ENCODE assay signal across 8 mouse cellular contexts in the genomic region with DNA sequence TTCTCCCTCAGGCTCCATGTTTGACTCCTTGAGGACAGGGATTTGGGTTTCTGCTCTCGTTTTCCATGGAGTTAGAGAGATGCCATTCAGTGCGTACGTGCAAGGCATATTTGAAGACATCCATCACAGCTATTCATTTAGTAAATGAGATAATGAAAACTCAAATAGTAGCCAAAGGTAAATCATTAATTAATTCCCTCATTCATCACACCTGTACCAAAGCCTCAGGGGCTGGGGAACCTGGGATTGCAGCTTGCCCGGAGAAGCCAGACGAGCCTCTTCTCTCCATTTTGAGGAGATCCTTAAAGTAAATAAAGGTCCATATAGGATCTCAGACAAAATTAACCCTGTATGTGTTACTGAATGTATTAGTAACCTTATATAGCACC. TPM values are rescaled to one million over a fixed set of nuclear protein-coding genes. Genes with fewer than 3 reads are reported as not detected.
A peak's percentile ranks its signal among the peaks of the same experiment; 100 is the strongest.
DNase-seq lines count a peak whose midpoint lies in the region; ATAC-seq and TF ChIP-seq lines count a peak whose summit lies in the region.

No protein-coding gene starts in this region.

- H3K36me3 ChIP-seq in heart, embryonic 15.5 days, result no peaks in the 10 kb centered on the region
- no peaks in the 10 kb centered on the region for H3K36me3 ChIP-seq in forebrain, embryonic 13.5 days (ENCODE audit: poor library complexity, severe bottlenecking)
- no peaks in the 10 kb centered on the region for H3K36me3 ChIP-seq in myocyte (ENCODE audit: control insufficient read depth, insufficient read depth)

- 15% methylated on average over 5 of the region's 5 CpGs for WGBS in heart, embryonic 15.5 days
- WGBS in forebrain, embryonic 13.5 days, result 7% methylated on average over 5 of the region's 5 CpGs

- H3K4me3 ChIP-seq in heart, embryonic 15.5 days, result peak overlapping the region; percentile 90
- peak overlapping the region; percentile 82 for H3K4me3 ChIP-seq in forebrain, embryonic 13.5 days
- peak overlapping the region; percentile 29 for H3K4me3 ChIP-seq in myocyte

- H3K4me1 ChIP-seq in heart, embryonic 15.5 days (replicated peaks), result peaks cover 30% of the 10 kb centered on the region
- H3K4me1 ChIP-seq in forebrain, embryonic 13.5 days, result peaks cover 32% of the 10 kb centered on the region

- no peak for DNase-seq in heart, postnatal 14 days
- DNase-seq in kidney, postnatal 10 days, result peak; percentile 17
- DNase-seq in thymus, adult 18-20 months, result no peak
- no peak for DNase-seq in adrenal gland, postnatal 25 days
- no peak for DNase-seq in left cerebral cortex, adult 8-10 months (ENCODE audit: low spot score in 2 of 2)

- no peak for ATAC-seq in heart, embryonic 15.5 days (replicated peaks; ENCODE audit: insufficient number of reproducible peaks, insufficient read depth, low FRiP score, low read depth)
- no peak for ATAC-seq in forebrain, embryonic 13.5 days

- no peak overlapping the region for H3K9ac ChIP-seq in heart, embryonic 15.5 days
- H3K9ac ChIP-seq in forebrain, embryonic 13.5 days, result peak overlapping the region; percentile 82; the same call in 1 of the 2 replicates

- intact Hi-C loops in heart, postnatal 14 days (cut with DNase I), result no loop called here

- no peaks in the 10 kb centered on the region for H3K79me2 ChIP-seq in myocyte (ENCODE audit: control insufficient read depth, insufficient read depth)

- no peaks in the 10 kb centered on the region for H3K27me3 ChIP-seq in heart, embryonic 15.5 days
- H3K27me3 ChIP-seq in forebrain, embryonic 13.5 days, result no peaks in the 10 kb centered on the region
- H3K27me3 ChIP-seq in myocyte (ENCODE audit: control insufficient read depth, insufficient read depth, insufficient read length), result no peaks in the 10 kb centered on the region

- no peaks in the 10 kb centered on the region for H3K9me3 ChIP-seq in heart, embryonic 15.5 days (replicated peaks)
- no peaks in the 10 kb centered on the region for H3K9me3 ChIP-seq in forebrain, embryonic 13.5 days (replicated peaks)

- H3K27ac ChIP-seq in heart, embryonic 15.5 days, result peak overlapping the region; percentile 62
- no peak overlapping the region for H3K27ac ChIP-seq in forebrain, embryonic 13.5 days

- no peak for TF ChIP-seq POLR2A in myocyte (IDR thresholded peaks at IDR 0.05; ENCODE audit: insufficient read length, low read depth)

- H3ac ChIP-seq in myocyte (ENCODE audit: control insufficient read depth, insufficient read length), result no peak overlapping the region

- H3K4me2 ChIP-seq in heart, embryonic 15.5 days, result peak overlapping the region; percentile 87
- H3K4me2 ChIP-seq in forebrain, embryonic 13.5 days, result peak overlapping the region; percentile 84
- no peak overlapping the region for H3K4me2 ChIP-seq in myocyte (ENCODE audit: low read depth)

TF ChIP-seq in myocyte, 11 proteins besides CTCF, POLR2A, EP300 and RAD21:
- TF ChIP-seq TCF12 (IDR thresholded peaks at IDR 0.05; ENCODE audit: insufficient read depth, poor library complexity, severe bottlenecking), result no peak
- no peak for TF ChIP-seq TCF3 (IDR thresholded peaks at IDR 0.05; ENCODE audit: insufficient read length, low read depth)
- no peak for TF ChIP-seq MYOD1 (IDR thresholded peaks at IDR 0.05; ENCODE audit: control insufficient read depth in 1 of 3, insufficient read length in 2 of 3, low read depth in 2 of 3)
- no peak for TF ChIP-seq MAX (IDR thresholded peaks at IDR 0.05; ENCODE audit: low read depth)
- no peak for TF ChIP-seq POLR2AphosphoS2 (IDR thresholded peaks at IDR 0.05; ENCODE audit: insufficient read length, low read depth)
- TF ChIP-seq SRF (IDR thresholded peaks at IDR 0.05; ENCODE audit: control insufficient read depth, insufficient read length, low read depth), result no peak
- TF ChIP-seq REST (IDR thresholded peaks at IDR 0.05; ENCODE audit: insufficient read depth, insufficient read length), result no peak
- TF ChIP-seq E2F4 (IDR thresholded peaks at IDR 0.05; ENCODE audit: insufficient read depth), result no peak

RNA-seq across cellular contexts. Expression of a gene that starts 1.1 kb away (rescaled TPM):
- polyA plus RNA-seq in heart, embryonic 15.5 days (2015; fragmentation: Nextera tagmentation; extraction: Ambion mirVana), result 5.9 and 8.8 TPM in 2 replicates
- total RNA-seq in heart, postnatal 14 days (2021), result 10 to 100 TPM in 1 of 2 experiments, 1 to 10 TPM in 1; 8.5 to 10.7 TPM
- polyA plus RNA-seq in forebrain, embryonic 13.5 days (2015; fragmentation: Nextera tagmentation; extraction: Ambion mirVana), result 4.9 and 5.2 TPM in 2 replicates
- 5.3 TPM for polyA plus RNA-seq in myocyte (2012; fragmentation: generic; extraction: Trizol)
- 17.5 and 21.4 TPM in 2 replicates for total RNA-seq in adrenal gland, postnatal 25 days (2021)
- total RNA-seq in left cerebral cortex, adult 8-10 months (2022), result 10 to 100 TPM; 10.9 to 13.5 (median 11.5) TPM

Comparison
In these comparisons a context has a peak if more than half of its experiments do, and no peak if none do; other contexts are left out.
1. H3K4me3 ChIP-seq: peak in every context shown above with its lines; median percentile 90 in heart, embryonic 15.5 days; 82 in forebrain, embryonic 13.5 days; 29 in myocyte.